Mouse (Mus musculus) layer of hippocampus, postnatal 10 days (tissue): Measurements from ENCODE around the gene Mbip. TPM values are rescaled to one million over a fixed set of nuclear protein-coding genes. Genes with fewer than 3 reads are reported as not detected.

Source experiments
- DNase-seq, 2 experiments: peaks; one replicate each; pipeline ENCODE4 v3.0.0; 2021; ENCODE audit warnings: low spot score in 2 of 2
- long read RNA-seq: library from polyadenylated mRNA; stranded (forward); transcript quantifications from one replicate; pipeline ENCODE4 v2.0.0, GENCODE M21; 2023
- total RNA-seq, 2 experiments: library from RNA; stranded (reverse); gene quantifications; 2 replicates each; pipeline ENCODE4 v1.2.3; 2021

Gene Mbip
- total RNA-seq: 10 to 100 TPM; 19.4 to 21.3 TPM
- long read RNA-seq, transcript Mbip-201 (9 exons, 1,512 nt): major isoform, 10 of 20 reads
- long read RNA-seq, partial matches to known transcripts: 4 of 20 reads
- long read RNA-seq, other reads (novel, unspliced or antisense): 4 of 20 reads

DNA sequence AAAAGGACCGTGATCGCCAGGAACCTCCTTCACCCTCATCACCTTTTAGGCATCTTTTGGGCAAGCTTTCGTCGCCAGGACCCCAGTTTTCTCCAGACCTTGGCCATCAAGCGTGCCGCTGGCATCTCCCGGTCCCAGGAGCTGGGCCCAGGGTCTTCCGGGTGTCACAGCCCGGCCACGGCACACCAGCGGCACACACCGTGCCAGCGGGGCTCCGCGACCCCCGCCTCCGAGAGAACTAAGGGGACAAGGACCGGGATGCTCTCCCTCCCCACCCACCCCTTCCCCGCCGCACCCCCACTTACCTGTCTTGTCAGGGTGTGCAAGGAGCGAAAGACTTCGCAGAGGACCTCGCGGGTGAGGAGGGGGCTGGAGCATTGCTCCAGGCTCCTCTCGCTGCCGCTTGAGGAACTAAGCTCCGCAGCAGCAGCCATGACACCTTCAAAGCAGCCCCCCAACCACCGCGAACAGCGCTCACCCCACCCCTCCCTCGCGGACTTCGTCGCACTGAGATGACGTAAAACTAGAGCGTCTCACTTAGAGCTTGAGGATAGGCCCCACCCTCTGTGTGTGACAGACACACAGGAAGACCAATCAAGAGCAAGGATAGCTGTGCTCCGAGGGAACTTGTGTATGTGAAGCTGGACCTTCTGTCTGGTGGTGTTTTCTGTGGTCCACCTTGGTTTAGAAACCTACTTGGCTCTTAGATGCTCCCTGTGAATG is at the start of gene Mbip:
TSS of gene Mbip (minus strand) at position 528 of the 723 bp plus-strand sequence.
- peak; percentile 99 to 100 for DNase-seq

DNA sequence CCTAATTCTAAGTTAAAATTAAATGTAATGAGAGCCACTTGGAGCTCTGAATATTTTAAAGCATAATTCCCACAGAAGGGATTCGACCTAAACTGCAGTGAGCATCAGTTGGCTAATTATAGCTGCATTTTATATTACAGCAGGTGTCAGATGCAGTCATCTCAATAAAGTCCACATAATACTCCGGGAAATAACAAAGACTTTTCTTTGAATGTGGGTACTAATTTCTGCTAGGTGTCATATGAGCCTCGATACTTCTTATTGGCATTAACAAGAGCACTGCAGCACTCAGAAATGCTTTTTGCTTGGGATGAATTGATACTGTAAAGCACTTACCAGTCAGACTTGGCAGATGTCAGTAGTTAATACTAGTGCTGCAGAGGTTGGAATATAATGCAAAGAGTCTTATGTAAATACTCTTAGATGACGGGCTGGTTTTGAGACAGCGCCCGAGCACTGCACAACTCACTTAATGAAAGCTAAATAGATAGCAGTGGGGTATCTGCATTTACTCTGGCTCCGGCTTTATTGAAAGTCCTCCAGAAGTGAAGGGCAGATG is 42.0 kb upstream of the Mbip start:
- no peak for DNase-seq

DNA sequence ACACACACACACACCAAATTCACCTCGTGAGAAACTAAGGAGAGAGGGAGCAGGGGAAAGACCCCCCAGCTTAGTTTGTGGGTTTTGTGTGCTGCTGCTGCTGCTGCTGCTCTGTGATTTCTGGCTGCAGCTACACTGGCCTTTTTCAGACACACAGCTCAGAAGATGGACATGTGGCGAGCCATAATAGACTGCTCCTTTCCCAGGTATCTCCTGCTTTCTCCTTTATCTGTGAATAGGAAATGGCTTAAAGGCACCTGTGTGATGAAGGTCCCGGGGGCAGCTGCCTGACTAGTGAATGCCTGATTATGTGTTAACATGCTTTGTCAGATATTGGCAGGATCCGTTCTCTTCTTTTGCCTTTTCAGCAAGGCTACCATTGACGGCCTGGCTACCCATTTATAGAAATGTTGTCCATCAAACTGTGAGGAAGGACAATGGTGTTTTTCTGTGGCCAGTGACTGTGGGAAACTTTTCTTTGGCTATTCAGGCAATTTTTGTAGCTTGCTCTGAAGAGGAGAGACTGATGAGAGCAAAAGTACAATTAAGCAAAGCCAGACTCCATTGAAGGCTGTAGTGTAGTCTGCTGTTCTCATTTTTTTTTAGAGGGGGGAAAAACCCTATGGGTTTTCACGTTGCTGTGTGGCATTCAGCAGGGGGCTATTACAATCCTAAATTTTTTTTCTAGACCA is 41.4 kb upstream of the Mbip start:
- no peak for DNase-seq

DNA sequence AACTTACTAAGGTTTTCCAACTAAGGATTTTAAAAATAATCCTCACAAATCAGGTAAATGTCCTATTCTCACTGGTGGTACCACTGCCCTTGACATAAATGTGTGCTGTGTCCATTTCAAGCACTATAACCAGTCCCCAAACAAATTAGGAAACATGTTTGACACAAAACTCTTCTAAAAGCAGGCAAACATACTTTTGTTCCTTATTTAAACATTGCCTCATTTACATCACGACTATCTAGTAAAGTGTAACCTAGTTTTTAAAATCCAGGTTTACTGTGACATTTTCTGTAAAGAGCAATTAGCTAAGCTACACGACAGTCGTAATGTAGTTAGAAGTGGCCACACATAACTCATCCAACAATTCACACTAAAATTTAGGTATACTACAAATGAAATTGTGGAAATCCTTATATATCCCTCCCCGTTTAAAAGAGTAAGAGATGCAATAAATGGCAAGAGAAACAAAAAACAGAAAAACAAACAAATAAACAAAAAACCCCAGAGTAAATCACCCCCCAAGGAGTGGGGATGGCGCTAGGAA is 851 bp downstream of the Mbip start:
- no peak for DNase-seq

DNA sequence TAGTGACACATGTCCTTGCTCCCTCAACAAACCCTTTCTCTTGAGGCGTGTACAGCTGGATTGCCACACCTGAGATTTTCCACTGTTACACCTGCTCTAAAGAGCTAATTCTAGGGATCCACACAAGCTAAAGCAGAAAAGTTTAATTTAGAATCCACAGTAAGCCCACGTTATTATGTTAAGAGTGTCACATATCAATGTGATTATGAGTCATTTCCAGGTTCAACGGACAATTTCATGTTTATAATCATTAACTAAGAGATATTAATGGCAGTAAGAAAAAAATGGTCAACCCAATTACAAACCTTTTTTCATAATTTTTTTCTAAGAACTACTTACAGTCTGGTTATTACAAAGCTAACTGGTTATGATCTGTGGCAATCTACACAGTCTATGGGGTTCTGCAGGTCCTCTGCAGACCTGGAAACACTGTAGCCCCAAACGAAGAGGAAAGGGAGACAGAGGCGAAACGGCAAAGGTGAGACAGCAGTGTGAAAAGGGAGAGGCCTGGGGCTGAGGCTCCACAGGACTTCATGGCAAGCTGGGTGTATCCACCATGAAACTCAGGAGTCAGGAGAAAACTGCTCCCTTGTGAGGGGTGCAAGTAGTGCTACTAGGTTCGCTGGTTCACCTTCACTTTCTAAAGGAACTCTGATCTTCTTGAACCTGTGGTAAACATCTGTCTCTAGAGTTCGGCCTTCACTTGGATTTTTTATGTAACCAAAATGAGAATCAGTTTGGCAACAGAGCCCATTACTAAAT is 6.2 kb downstream of the Mbip start:
- DNase-seq: no peak

DNA sequence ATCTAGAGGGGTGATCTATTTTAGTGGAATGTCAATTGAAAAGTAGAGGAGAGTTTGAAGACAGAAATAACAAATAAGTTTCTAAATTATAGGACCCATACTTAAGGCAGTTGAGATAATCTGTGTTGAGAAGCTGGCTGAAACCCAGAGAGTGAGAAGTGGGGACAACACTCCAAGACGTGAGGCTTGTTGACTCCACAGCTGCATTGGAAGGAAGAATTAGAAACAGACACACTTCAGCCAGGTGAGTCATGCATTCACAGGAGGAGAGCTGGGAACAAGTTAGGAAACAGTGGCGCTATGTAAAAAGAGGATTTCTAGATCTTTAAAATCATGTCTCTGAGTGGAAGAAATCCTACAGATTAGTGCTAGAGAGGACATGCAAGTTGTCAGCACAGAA is 12.2 kb downstream of the Mbip start:
- DNase-seq: no peak

DNA sequence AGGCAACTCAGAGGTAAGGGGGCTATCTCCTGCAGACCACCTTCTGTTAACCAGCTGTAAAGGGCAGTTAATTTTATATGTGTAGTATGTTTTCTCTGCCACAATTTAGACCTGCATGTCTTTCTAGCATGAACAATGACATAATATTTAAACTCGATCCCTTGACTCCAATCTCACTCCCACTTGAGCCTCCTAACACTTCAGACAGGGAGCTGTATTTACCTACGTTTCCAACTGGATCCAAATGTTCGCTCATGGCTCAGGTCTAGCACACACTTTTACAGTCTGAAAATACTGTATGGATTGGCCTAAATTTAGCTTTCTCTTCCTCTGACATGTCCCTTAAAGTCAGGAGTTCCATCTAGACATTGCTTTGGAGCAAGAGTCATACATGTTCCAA is 13.2 kb downstream of the Mbip start:
- DNase-seq: no peak

DNA sequence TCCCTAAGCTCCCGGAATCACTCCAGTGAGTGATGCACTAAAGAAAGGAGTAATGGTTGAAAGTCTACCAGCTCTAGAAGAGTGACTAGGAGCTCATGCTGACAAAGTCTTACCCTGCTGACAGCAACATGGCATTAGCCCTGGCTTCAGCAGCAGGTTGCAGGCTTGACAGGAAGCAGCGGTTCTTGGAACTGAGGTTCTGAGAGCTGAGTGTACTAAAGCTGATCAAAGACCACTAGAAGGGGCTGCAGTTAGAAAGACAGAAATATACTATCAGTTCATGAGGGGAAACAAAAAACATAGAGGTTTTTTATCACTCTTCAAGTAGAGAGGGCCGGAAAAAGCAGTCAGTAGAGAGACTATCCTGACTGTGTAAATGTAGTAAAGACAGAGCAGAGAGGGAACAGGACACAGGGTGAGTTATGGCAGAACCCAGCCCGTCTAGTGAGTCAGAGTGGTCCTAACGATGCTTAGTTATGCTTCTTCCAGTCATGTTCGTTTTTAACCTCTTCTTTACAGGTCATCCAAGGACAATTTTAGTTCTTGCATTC is 18.2 kb downstream of the Mbip start:
- DNase-seq: no peak

DNA sequence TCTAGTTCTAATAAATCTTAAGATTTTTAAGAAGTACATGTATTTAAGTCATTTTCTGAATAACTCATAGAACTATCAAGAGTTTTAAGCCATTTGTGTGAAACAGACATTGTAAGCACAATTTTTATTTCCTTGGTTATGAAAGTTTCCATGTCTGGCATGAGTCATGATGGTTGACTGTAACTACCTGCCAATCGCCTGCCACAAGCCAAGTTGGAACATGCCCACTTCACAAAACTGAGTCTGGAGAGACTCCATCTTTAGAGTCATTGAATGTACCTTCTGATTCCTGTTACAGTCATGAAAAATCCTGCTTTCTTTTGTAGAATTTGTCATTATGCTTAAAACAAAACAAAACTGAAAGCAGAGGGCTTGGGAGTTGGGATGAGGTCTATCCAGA is 19.8 kb downstream of the Mbip start:
- no peak for DNase-seq

DNA sequence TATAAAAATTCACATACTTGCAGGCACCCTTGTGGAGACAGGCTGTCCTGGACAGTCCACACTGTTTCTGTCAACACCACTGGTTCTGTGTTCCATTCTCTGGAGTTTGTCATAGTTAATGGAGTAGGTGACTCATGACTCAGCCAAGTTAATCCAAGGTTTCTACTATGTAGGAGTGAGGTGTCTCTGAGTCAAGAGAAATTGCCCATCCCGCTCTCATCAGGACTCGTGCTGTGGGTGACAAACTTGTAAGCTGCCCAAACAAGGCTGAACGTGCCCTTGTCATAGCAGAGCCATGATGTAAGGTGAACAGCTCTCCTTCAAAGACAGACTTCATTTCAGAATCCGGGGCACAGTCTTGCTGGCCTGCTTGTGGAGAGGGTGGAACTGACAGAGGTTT is 26.8 kb downstream of the Mbip start:
- DNase-seq: no peak

DNA sequence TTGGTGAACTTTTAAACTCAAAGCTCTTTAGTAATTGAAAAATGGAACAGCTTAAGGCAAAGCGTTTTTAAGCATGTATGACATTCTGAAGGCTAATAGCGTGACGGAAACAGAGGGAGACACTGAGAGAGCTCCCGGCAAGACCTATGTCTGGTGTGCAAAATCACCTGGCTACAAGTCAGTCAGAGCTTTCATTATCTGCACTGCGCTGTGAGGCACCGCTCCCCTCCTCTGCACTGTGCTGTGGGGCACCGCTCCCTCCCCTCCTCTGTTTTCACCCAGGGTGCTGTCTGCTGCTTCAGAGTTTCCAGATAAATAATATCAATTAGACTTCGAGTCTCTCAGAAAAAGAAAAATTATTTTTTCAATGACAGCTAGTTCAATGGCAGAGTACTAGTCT is 27.6 kb downstream of the Mbip start:
- DNase-seq: no peak

DNA sequence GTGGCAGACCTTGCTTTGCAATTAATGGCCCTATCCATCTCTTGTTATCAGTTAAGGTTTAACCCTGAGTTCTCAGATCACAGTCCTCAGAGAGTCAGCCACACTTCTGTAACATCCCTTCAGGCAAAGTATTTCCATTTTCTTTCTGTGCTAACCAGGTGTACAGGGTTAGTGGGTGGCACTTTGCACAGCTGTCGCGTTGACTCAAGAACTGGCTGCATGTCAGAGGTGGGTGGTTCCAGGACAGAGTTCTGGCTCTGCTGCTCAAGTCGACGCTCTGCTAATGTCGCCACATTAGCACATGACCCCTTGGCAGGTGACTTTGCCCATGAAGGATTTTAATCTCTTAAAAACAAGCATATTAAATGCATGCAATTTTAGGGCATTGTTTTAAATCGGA is 39.9 kb downstream of the Mbip start:
- no peak for DNase-seq

DNA sequence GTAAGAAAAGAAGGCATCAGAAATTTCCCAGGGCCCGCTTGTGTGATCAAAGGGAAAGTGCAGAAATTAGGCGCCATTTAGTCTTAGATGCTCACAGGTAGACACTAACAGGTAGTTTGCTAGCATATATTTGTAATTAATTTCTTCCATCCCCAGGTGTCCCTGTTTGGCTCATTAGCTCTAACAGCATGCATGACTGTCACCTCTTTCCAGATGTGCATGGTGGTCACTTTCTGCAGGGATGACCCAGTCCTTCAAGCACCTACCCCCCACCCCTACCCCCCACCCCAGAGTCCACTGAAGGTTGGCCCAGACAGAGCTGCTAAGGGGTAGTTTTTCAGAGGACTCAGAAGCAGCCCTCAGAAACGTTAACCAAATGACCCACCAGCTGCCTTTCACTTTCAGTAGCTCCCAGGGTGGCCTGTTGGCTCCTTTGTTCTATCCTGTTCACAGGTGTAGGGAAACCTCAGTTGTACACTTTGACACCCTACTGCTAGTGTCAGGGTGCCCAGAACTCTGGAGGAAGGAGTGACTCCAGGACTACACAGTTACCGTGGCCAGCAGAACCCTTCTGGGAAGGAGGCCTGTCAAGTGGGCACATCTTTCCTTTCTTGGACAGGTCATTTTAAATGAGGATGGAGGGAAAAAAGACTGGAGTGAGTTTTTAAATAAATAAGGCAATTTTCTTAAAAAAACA is 43.2 kb downstream of the Mbip start:
- no peak for DNase-seq

DNA sequence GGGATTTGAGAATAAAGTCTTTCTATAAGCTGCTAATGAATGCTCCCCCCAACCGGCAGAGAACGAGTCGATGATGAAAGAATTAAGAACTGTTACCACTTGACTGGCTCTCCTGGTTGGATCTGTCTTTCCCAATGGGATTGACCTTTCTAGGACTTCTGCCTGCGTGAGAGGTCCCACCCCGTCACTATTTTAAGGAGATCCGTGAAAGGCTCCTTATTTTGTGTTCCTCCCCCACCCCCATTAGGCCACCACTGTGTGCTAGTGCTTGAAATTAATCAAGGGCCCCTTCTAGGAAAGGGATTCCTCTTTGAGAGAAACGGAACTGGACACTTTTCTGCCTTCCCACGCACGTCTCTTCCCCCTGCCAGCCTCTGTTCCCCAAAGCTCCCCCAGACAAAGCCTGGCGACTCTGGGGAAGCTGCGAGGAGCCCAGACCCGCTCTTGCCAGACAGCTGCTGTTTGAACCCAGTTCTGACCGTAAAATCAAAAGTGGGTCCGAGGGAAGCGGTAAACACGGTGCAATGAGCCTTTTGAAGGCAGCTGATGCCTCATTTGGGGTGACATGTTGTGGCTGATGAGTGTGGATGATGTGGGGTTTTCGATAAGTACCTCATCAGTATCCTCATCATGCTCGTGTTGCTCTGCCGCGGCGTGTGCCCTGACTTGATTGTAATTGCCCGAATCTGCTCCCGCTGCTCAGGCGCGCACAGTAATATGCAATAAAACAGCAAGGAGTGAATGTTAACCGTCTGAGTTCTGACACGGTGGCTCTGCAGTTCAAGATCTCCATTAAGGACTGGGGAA is 44.0 kb downstream of the Mbip start:
- DNase-seq: peak; percentile 19 to 41

DNA sequence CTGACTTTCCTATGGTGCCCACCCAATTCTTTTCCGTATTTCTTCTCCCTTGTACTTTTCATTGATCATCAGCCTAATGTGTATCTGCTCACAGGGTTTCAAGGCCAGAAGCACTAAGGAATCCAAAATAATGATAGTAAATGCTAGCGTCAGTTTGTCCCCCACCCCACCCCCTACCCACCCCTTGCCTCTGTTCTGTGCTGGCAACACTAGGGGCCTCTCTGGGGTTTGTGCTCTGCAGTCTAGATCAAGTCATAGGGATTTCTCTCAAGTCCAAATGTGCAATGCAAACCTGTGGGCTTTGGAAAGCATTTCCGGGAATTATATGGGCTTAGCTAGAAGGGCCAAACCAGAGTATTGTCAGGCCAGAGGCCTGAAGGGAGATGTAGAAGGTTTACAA is 46.1 kb downstream of the Mbip start:
- DNase-seq: no peak

DNA sequence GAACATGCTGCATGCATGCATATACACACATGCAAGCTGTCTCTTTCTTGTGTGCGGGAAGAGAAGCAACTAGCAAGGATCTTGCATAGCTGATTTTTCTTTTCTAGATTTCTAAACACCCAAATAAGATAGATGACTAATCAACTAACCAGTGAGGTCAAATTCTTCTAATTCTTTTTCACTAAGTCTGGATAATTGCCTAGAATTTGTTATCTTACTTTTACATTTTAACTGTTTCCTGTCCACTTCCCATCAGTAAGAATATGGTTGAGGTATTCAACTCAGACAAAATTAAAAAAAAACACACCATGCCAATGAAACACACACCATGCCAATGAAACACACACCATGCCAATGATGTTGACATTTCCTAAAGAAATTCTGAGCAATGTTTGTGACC is 46.8 kb downstream of the Mbip start:
- DNase-seq: no peak

DNA sequence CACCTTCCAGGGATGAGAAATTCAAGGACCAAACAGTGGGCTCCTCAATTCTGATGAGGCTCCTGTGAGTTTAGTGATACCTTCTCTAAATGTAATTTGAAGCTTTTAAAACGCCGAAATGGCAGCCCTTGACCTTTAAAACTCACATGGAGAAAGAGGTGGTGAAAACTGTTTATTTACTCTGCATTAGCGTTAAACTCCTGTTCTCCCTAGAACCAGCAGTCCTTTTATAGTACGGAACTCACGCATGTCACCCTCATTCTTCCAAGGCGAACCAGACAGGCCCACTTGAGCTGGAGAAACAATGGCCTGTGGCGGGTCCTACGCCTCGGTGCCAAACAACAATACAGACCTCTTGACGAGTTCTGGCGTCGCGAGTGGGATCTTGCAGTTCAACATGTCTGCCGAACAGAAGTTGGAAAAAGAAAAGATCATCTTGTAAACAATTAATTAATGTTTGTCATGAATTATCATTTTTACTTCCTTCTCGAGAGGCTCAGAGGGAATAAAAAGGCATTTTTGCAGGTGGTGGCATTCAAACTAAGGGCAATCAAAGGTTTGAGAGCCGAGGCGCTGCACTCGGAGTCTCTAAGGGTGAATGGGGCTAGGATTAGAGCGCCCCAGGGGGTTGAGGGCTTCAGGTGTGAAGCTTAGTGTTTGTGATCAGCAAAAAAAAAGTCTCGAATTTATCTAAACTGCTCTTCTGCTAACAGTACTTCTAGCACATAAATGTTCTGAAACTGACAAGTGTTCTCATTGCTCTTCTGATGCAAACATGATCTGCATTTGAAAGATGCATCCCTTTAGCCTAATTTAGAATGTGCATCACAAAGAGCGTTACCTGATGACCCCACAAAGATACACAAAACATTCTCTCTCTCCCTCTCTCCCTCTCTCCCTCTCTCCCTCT is 47.5 kb downstream of the Mbip start:
- DNase-seq: no peak

DNA sequence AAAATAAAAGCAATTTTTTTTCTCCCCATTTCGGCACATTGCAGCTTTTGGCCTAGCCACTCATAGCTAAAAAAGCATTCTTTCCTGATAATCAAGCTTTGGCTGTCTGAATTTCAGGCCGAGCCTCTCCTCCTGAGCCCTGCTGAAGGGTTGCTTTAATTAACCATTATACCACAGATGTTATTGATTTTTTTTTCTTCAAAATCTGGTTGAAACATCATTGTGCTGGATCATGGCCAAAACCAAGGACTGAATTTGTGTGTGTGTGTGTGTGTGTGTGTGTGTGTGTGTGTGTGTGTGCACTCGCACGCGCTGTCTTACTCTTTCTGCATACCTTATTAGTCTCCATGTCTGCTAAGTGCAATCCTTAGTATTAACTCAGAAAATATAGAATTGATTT is 48.6 kb downstream of the Mbip start:
- DNase-seq: no peak

DNA sequence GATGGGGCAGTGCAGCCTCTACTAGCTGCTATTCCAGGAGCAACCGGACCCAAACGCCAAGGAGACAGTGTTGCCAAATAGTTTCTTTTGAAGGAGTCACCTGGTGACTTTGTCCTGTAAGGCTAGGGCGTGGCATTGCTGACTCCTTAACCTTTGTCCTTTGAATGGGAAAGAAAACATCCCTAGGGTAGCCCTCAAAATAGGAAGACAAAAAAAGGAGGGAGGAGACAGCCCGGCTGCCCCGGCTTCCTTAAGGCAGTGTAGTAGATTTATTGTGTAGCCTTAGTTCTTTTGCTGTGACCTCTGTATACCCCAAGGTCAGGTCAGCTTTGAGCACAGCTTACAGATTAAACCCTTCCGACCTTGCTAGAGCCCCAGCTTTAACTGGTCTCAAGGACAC is 49.2 kb downstream of the Mbip start:
- no peak for DNase-seq
